Mouse (Mus musculus) megakaryocyte, embryonic 14.5 days (primary cell): ENCODE results near the gene Agbl3. TPM values are rescaled to one million over a fixed set of nuclear protein-coding genes. Genes with fewer than 3 reads are reported as not detected.

Experiments
- H3K27me3 ChIP-seq: replicated peaks from 2 replicates; pipeline ENCODE3; 2012; ENCODE audit warnings: inconsistent platforms
- H3K36me3 ChIP-seq: replicated peaks from 2 replicates; pipeline ENCODE3; 2012; ENCODE audit warnings: low read length, inconsistent platforms, mixed read lengths
- H3K4me1 ChIP-seq: 2 replicates; pipeline ENCODE4 v1.6.1; 2012; ENCODE audit warnings: inconsistent platforms
- H3K4me3 ChIP-seq: replicated peaks from 2 replicates; pipeline ENCODE3; 2012; ENCODE audit warnings: moderate library complexity, mild to moderate bottlenecking, inconsistent platforms
- H3K9me3 ChIP-seq: 2 replicates; pipeline ENCODE4 v1.6.1; 2012; ENCODE audit warnings: inconsistent platforms
- FLI1 ChIP-seq: IDR thresholded peaks from 2 replicates; pipeline ENCODE4 v1.6.1; 2012; ENCODE audit warnings: low read length, inconsistent platforms, mixed read lengths
- GATA1 ChIP-seq: IDR thresholded peaks from 3 replicates; pipeline ENCODE4 v1.6.1; 2012; ENCODE audit warnings: mixed read lengths, low read length, inconsistent platforms, borderline replicate concordance
- polyA plus RNA-seq: library from polyadenylated mRNA; stranded (reverse); fragments of >175 nt; gene quantifications from 2 replicates; pipeline ENCODE4 v1.2.3, GENCODE M21; 2012; ENCODE audit warnings: low replicate concordance; ENCODE audit not compliant: insufficient read depth

Gene Agbl3
- polyA plus RNA-seq, 1 experiment, result 2.9 TPM

- Histone ChIP-seq H3K9me3 (no peaks in the 10 kb centered on the region), H3K36me3 (no peaks in the 10 kb centered on the region), H3K4me3 (no peak overlapping the region), H3K27me3 (peaks cover 22% of the 10 kb centered on the region), H3K4me1 (peaks cover 27% of the 10 kb centered on the region)
- TF ChIP-seq GATA1, result no peak
- TF ChIP-seq FLI1, result no peak
These were observed 29.6 kb upstream of the Agbl3 start for GRCm38 (mm10) chr6:34750487-34751120.

- Histone ChIP-seq H3K27me3 (peaks cover 16% of the 10 kb centered on the region), H3K9me3 (no peaks in the 10 kb centered on the region), H3K4me1 (peaks cover 27% of the 10 kb centered on the region), H3K4me3 (no peak overlapping the region), H3K36me3 (no peaks in the 10 kb centered on the region)
- TF ChIP-seq FLI1, result no peak
- TF ChIP-seq GATA1, result no peak
These were observed 28.6 kb upstream of the Agbl3 start for GRCm38 (mm10) chr6:34751625-34752024.

- Histone ChIP-seq H3K36me3 (no peaks in the 10 kb centered on the region), H3K27me3 (peaks cover 9% of the 10 kb centered on the region), H3K4me1 (peaks cover 17% of the 10 kb centered on the region), H3K9me3 (no peaks in the 10 kb centered on the region), H3K4me3 (no peak overlapping the region)
- TF ChIP-seq GATA1 (no peak), FLI1 (no peak)
These were observed 25.8 kb upstream of the Agbl3 start for GRCm38 (mm10) chr6:34754448-34754847.

GRCm38 (mm10) chr6:34758340-34758739 is 21.9 kb upstream of the Agbl3 start:
- no peaks in the 10 kb centered on the region for H3K36me3 ChIP-seq
- no peak for TF ChIP-seq FLI1
- TF ChIP-seq GATA1, result no peak
- H3K4me3 ChIP-seq, result no peak overlapping the region
- peaks cover 15% of the 10 kb centered on the region for H3K27me3 ChIP-seq
- H3K4me1 ChIP-seq, result no peaks in the 10 kb centered on the region
- H3K9me3 ChIP-seq, result no peaks in the 10 kb centered on the region

- Histone ChIP-seq H3K9me3 (no peaks in the 10 kb centered on the region), H3K27me3 (peaks cover 15% of the 10 kb centered on the region), H3K4me1 (no peaks in the 10 kb centered on the region), H3K4me3 (no peak overlapping the region), H3K36me3 (no peaks in the 10 kb centered on the region)
- TF ChIP-seq GATA1 (no peak), FLI1 (no peak)
These were observed 20.2 kb upstream of the Agbl3 start for GRCm38 (mm10) chr6:34760023-34760422.

GRCm38 (mm10) chr6:34765721-34766120 is 14.5 kb upstream of the Agbl3 start:
- peaks cover 7% of the 10 kb centered on the region for H3K27me3 ChIP-seq
- H3K4me3 ChIP-seq, result no peak overlapping the region
- no peaks in the 10 kb centered on the region for H3K36me3 ChIP-seq
- no peaks in the 10 kb centered on the region for H3K9me3 ChIP-seq
- peaks cover 17% of the 10 kb centered on the region for H3K4me1 ChIP-seq
- TF ChIP-seq GATA1 (no peak), FLI1 (no peak)

- no peak overlapping the region for H3K4me3 ChIP-seq
- no peaks in the 10 kb centered on the region for H3K27me3 ChIP-seq
- TF ChIP-seq FLI1 (no peak), GATA1 (no peak)
- no peaks in the 10 kb centered on the region for H3K36me3 ChIP-seq
- peaks cover 19% of the 10 kb centered on the region for H3K4me1 ChIP-seq
- H3K9me3 ChIP-seq, result no peaks in the 10 kb centered on the region
These were observed 10.2 kb upstream of the Agbl3 start for GRCm38 (mm10) chr6:34769984-34770383.

- Histone ChIP-seq H3K9me3 (no peaks in the 10 kb centered on the region), H3K4me1 (peaks cover 19% of the 10 kb centered on the region), H3K27me3 (no peaks in the 10 kb centered on the region), H3K4me3 (no peak overlapping the region), H3K36me3 (no peaks in the 10 kb centered on the region)
- TF ChIP-seq FLI1 (no peak), GATA1 (no peak)
These were observed 9.7 kb upstream of the Agbl3 start for GRCm38 (mm10) chr6:34770491-34770890.

- Histone ChIP-seq H3K36me3 (no peaks in the 10 kb centered on the region), H3K4me3 (no peak overlapping the region), H3K9me3 (no peaks in the 10 kb centered on the region)
These were observed 3.8 kb upstream of the Agbl3 start for GRCm38 (mm10) chr6:34776396-34776795.

GRCm38 (mm10) chr6:34777094-34777493 is 3.1 kb upstream of the Agbl3 start:
- no peaks in the 10 kb centered on the region for H3K27me3 ChIP-seq

More at GRCm38 (mm10) chr6:34776396-34776795, 3.8 kb upstream of the Agbl3 start:
- no peak for TF ChIP-seq FLI1
- TF ChIP-seq GATA1, result no peak
- H3K4me1 ChIP-seq, result peaks cover 9% of the 10 kb centered on the region; the same call in 1 of the 2 replicates
- no peaks in the 10 kb centered on the region for H3K27me3 ChIP-seq

More at GRCm38 (mm10) chr6:34777094-34777493, 3.1 kb upstream of the Agbl3 start:
- TF ChIP-seq FLI1, result no peak
- no peak for TF ChIP-seq GATA1
- Histone ChIP-seq H3K4me3 (no peak overlapping the region), H3K36me3 (no peaks in the 10 kb centered on the region), H3K4me1 (peaks cover 13% of the 10 kb centered on the region; the same call in 1 of the 2 replicates), H3K9me3 (no peaks in the 10 kb centered on the region)
